Mouse (Mus musculus): ENCODE measurements around the gene Spop. TPM values are rescaled to one million over a fixed set of nuclear protein-coding genes. Genes with fewer than 3 reads are reported as not detected.

The Spop gene
- polyA plus RNA-seq, 1 experiment from 2014 or later = 139 TPM

GRCm38 (mm10) chr11:95446580-95447305 is 32.9 kb downstream of the Spop start:
- WGBS = 91% methylated on average over 6 of the region's 6 CpGs
- H3K4me3 ChIP-seq (replicated peaks) = no peak overlapping the region
- H3K27ac ChIP-seq = no peak overlapping the region
- no peak overlapping the region for H3K9ac ChIP-seq
- no peak overlapping the region for H3K4me2 ChIP-seq
- H3K4me1 ChIP-seq = no peaks in the 10 kb centered on the region
- H3K27me3 ChIP-seq = no peaks in the 10 kb centered on the region
- no peak for ATAC-seq (replicated peaks; ENCODE audit: low FRiP score)
- H3K9me3 ChIP-seq (replicated peaks) = no peaks in the 10 kb centered on the region
- H3K36me3 ChIP-seq = peaks cover 10% of the 10 kb centered on the region; the same call in 1 of the 2 replicates

- WGBS = 79% methylated on average over 3 of the region's 3 CpGs
- no peak overlapping the region for H3K9ac ChIP-seq
- no peak for ATAC-seq (replicated peaks; ENCODE audit: low FRiP score)
These were observed 34.5 kb downstream of the Spop start for GRCm38 (mm10) chr11:95448346-95448745.

GRCm38 (mm10) chr11:95455331-95455730 is 41.5 kb downstream of the Spop start:
- Histone ChIP-seq H3K27me3 (no peaks in the 10 kb centered on the region), H3K9ac (no peak overlapping the region), H3K27ac (no peak overlapping the region), H3K4me3 (replicated peaks) (no peak overlapping the region), H3K9me3 (replicated peaks) (no peaks in the 10 kb centered on the region), H3K4me1 (no peaks in the 10 kb centered on the region), H3K36me3 (peaks cover 9% of the 10 kb centered on the region), H3K4me2 (no peak overlapping the region)
- no peak for ATAC-seq (replicated peaks; ENCODE audit: low FRiP score)
- WGBS = 56% methylated on average over 8 of the region's 8 CpGs

More at GRCm38 (mm10) chr11:95448346-95448745, 34.5 kb downstream of the Spop start:
- Histone ChIP-seq H3K4me1 (no peaks in the 10 kb centered on the region), H3K4me3 (replicated peaks) (no peak overlapping the region), H3K36me3 (peaks cover 12% of the 10 kb centered on the region; the same call in 1 of the 2 replicates), H3K9me3 (replicated peaks) (no peaks in the 10 kb centered on the region), H3K27ac (no peak overlapping the region), H3K4me2 (no peak overlapping the region), H3K27me3 (no peaks in the 10 kb centered on the region)

GRCm38 (mm10) chr11:95460872-95461271 is 47.0 kb downstream of the Spop start:
- Histone ChIP-seq H3K27ac (no peak overlapping the region), H3K36me3 (peaks cover 3% of the 10 kb centered on the region), H3K27me3 (no peaks in the 10 kb centered on the region), H3K9ac (no peak overlapping the region), H3K4me2 (no peak overlapping the region), H3K4me1 (no peaks in the 10 kb centered on the region), H3K4me3 (replicated peaks) (no peak overlapping the region), H3K9me3 (replicated peaks) (no peaks in the 10 kb centered on the region)
- ATAC-seq (replicated peaks; ENCODE audit: low FRiP score) = no peak
- 90% methylated on average over 2 of the region's 2 CpGs for WGBS

GRCm38 (mm10) chr11:95462168-95462567 is 48.3 kb downstream of the Spop start:
- no peaks in the 10 kb centered on the region for H3K27me3 ChIP-seq
- H3K36me3 ChIP-seq = peaks cover 7% of the 10 kb centered on the region
- H3K27ac ChIP-seq = no peak overlapping the region
- H3K4me3 ChIP-seq (replicated peaks) = no peak overlapping the region
- H3K4me1 ChIP-seq = no peaks in the 10 kb centered on the region
- H3K4me2 ChIP-seq = no peak overlapping the region
- H3K9ac ChIP-seq = no peak overlapping the region
- ATAC-seq (replicated peaks; ENCODE audit: low FRiP score) = no peak
- H3K9me3 ChIP-seq (replicated peaks) = no peaks in the 10 kb centered on the region
- WGBS = 94% methylated on average over 3 of the region's 3 CpGs

GRCm38 (mm10) chr11:95467731-95468130 is 53.9 kb downstream of the Spop start:
- no peaks in the 10 kb centered on the region for H3K9me3 ChIP-seq (replicated peaks)
- no peak overlapping the region for H3K27ac ChIP-seq
- 95% methylated on average over 1 of the region's 1 CpGs for whole genome bisulfite sequencing
- peaks cover 28% of the 10 kb centered on the region for H3K36me3 ChIP-seq
- H3K4me2 ChIP-seq = no peak overlapping the region
- no peak for ATAC-seq (replicated peaks; ENCODE audit: low FRiP score)
- no peaks in the 10 kb centered on the region for H3K27me3 ChIP-seq
- H3K9ac ChIP-seq = no peak overlapping the region
- H3K4me1 ChIP-seq = no peaks in the 10 kb centered on the region
- H3K4me3 ChIP-seq (replicated peaks) = no peak overlapping the region

- H3K36me3 ChIP-seq = peaks cover 67% of the 10 kb centered on the region
These were observed 59.1 kb downstream of the Spop start for GRCm38 (mm10) chr11:95472942-95473341.

GRCm38 (mm10) chr11:95473456-95473855 is 59.6 kb downstream of the Spop start:
- no peak overlapping the region for H3K4me3 ChIP-seq (replicated peaks)
- H3K9ac ChIP-seq = no peak overlapping the region
- H3K27me3 ChIP-seq = no peaks in the 10 kb centered on the region
- no peak overlapping the region for H3K27ac ChIP-seq
- H3K9me3 ChIP-seq (replicated peaks) = no peaks in the 10 kb centered on the region
- H3K4me1 ChIP-seq = no peaks in the 10 kb centered on the region
- no peak for ATAC-seq (replicated peaks; ENCODE audit: low FRiP score)
- H3K4me2 ChIP-seq = no peak overlapping the region
- WGBS = 97% methylated on average over 1 of the region's 1 CpGs
- peaks cover 68% of the 10 kb centered on the region for H3K36me3 ChIP-seq

More at GRCm38 (mm10) chr11:95472942-95473341, 59.1 kb downstream of the Spop start:
- no peak overlapping the region for H3K27ac ChIP-seq
- 86% methylated on average over 2 of the region's 2 CpGs for WGBS
- H3K4me1 ChIP-seq = no peaks in the 10 kb centered on the region
- H3K9me3 ChIP-seq (replicated peaks) = no peaks in the 10 kb centered on the region
- H3K4me3 ChIP-seq (replicated peaks) = no peak overlapping the region
- H3K4me2 ChIP-seq = no peak overlapping the region
- H3K27me3 ChIP-seq = no peaks in the 10 kb centered on the region
- H3K9ac ChIP-seq = no peak overlapping the region
- no peak for ATAC-seq (replicated peaks; ENCODE audit: low FRiP score)

- no peak overlapping the region for H3K27ac ChIP-seq
- no peak overlapping the region for H3K4me2 ChIP-seq
- peaks cover 81% of the 10 kb centered on the region for H3K36me3 ChIP-seq
- no peaks in the 10 kb centered on the region for H3K27me3 ChIP-seq
- ATAC-seq (replicated peaks; ENCODE audit: low FRiP score) = no peak
- 82% methylated on average over 7 of the region's 7 CpGs for WGBS
- H3K9me3 ChIP-seq (replicated peaks) = no peaks in the 10 kb centered on the region
- no peaks in the 10 kb centered on the region for H3K4me1 ChIP-seq
- no peak overlapping the region for H3K4me3 ChIP-seq (replicated peaks)
- no peak overlapping the region for H3K9ac ChIP-seq
These were observed 62.4 kb downstream of the Spop start for GRCm38 (mm10) chr11:95476323-95476722.

GRCm38 (mm10) chr11:95479458-95479857 is 65.6 kb downstream of the Spop start:
- Histone ChIP-seq H3K36me3 (peaks cover 73% of the 10 kb centered on the region), H3K4me1 (no peaks in the 10 kb centered on the region), H3K4me3 (replicated peaks) (no peak overlapping the region), H3K9me3 (replicated peaks) (no peaks in the 10 kb centered on the region), H3K4me2 (no peak overlapping the region), H3K27ac (no peak overlapping the region), H3K27me3 (no peaks in the 10 kb centered on the region), H3K9ac (no peak overlapping the region)
- WGBS = 88% methylated on average over 4 of the region's 4 CpGs
- no peak for ATAC-seq (replicated peaks; ENCODE audit: low FRiP score)

- Histone ChIP-seq H3K4me3 (replicated peaks) (no peak overlapping the region), H3K27ac (no peak overlapping the region), H3K27me3 (no peaks in the 10 kb centered on the region), H3K9me3 (replicated peaks) (no peaks in the 10 kb centered on the region), H3K4me2 (no peak overlapping the region), H3K9ac (no peak overlapping the region), H3K4me1 (no peaks in the 10 kb centered on the region), H3K36me3 (peaks cover 71% of the 10 kb centered on the region)
- no peak for ATAC-seq (replicated peaks; ENCODE audit: low FRiP score)
- 84% methylated on average over 4 of the region's 4 CpGs for WGBS
These were observed 66.8 kb downstream of the Spop start for GRCm38 (mm10) chr11:95480662-95481061.

GRCm38 (mm10) chr11:95485634-95486033 is 71.8 kb downstream of the Spop start:
- Histone ChIP-seq H3K4me3 (replicated peaks) (no peak overlapping the region), H3K4me2 (no peak overlapping the region), H3K9ac (no peak overlapping the region), H3K27ac (no peak overlapping the region), H3K9me3 (replicated peaks) (no peaks in the 10 kb centered on the region), H3K4me1 (no peaks in the 10 kb centered on the region; the same call in 1 of the 2 replicates), H3K36me3 (peaks cover 75% of the 10 kb centered on the region), H3K27me3 (no peaks in the 10 kb centered on the region)
- 77% methylated on average over 18 of the region's 18 CpGs for WGBS
- ATAC-seq (replicated peaks; ENCODE audit: low FRiP score) = no peak

- Histone ChIP-seq H3K9me3 (replicated peaks) (no peaks in the 10 kb centered on the region), H3K27me3 (no peaks in the 10 kb centered on the region), H3K4me2 (no peak overlapping the region), H3K9ac (no peak overlapping the region), H3K4me1 (no peaks in the 10 kb centered on the region; the same call in 1 of the 2 replicates), H3K36me3 (peaks cover 83% of the 10 kb centered on the region), H3K4me3 (replicated peaks) (no peak overlapping the region), H3K27ac (no peak overlapping the region)
- no peak for ATAC-seq (replicated peaks; ENCODE audit: low FRiP score)
- WGBS = 100% methylated on average over 2 of the region's 2 CpGs
These were observed 73.4 kb downstream of the Spop start for GRCm38 (mm10) chr11:95487237-95487636.
